Mouse (Mus musculus): ENCODE results near the gene Cybrd1.

Cybrd1 gene

DNA sequence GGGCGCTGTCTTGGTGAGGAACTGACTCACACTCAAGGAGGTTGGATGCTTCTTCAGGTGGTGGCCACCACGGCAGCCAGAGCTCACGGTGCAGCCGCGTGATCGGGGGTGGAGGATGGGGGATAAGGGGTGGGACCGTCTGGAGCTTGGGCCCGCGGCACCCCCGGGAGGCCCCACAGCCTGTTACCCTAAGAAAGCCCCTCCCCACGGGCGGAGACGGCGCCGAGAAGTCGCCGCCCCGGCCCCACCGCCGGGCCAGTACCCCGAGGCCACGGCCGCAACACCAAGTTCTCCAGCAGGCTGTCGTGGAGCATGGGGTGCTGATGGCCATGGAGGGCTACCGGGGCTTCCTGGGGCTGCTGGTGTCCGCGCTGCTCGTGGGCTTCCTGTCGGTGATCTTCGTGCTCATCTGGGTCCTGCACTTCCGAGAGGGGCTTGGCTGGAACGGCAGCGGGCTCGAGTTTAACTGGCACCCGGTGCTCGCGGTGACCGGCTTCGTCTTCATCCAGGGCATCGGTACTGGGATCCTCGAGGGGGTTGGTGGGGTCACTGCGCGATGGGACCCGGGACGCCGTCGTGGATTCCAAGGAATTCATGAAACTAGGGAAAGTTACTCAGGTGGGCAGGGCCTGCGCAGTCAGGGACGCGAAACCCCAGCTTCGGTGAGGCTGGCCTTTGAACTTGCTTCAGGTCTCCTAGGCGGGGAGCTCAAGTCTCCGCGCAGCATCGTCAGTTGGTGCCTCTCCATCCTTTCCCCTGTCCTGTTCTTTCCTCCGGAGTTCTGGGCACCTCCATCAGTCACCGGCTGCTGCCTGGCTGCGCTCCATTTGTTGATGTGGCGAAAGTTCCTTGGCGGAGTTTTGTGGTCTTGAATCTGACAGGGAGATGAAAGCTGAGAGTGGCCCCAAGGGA is at the start of gene Cybrd1:
Cybrd1 (plus strand) TSS at position 127 of the 912 bp plus-strand sequence.
- peak; percentile 14 for DNase-seq (ENCODE audit: low read depth, low spot score)

DNA sequence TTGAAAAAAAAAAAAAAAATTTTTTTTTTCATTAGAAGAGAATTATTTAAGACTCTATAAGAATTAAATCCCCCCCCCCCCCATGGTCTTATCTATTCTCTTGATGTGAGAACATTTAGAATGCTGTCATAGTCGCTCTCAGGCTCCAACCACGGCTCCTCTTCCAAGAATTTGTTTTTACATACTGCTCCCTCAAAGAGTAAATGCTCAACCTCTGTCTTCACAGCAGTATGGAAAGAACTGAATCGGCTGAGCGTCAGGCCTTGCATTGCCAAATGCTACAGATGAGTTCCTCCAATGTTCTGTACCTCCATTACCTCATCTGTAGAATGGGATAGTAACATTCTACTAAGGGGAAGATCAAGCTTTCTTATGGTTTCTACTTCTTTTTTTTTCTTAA is 46.1 kb upstream of the Cybrd1 start:
- DNase-seq (ENCODE audit: low read depth, low spot score) = no peak

DNA sequence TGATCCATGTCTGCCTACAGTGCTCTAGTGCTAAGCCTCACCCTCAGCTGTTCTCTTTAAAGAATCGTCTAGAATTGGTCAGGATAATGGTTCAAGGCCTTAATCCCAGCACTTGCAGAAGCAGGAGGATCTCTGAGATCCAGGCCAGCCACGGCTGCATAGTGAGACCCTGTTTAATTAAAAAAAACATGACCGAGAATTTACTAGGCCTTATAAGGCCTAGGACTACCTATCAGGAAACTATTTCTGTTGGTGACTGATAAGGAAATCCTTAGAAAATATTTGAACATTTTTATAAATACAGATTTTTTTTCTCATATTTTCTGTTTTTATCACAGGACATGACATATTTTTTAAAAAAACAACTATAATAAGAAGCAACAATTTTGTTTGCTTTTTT is 44.4 kb upstream of the Cybrd1 start:
- DNase-seq (ENCODE audit: low read depth, low spot score) = no peak

DNA sequence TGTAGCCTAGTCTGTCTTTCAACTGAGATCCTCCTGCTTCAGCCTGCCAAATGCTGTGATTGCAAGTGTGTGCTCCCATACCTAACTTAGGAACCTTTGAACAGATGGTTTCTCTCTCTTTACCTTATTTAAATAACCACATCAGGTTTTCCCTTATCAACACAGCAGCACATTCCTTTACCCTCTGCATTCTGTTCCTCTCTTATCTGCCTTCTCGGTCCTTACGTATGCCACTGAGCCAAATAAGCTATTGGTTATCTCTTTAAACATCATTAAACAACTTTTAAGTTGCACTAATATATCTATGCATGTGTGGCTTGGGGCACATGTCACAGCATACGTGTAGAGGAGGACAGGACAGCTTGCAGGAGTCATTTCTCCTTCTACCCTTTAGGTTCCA is 43.9 kb upstream of the Cybrd1 start:
- no peak for DNase-seq (ENCODE audit: low read depth, low spot score)

DNA sequence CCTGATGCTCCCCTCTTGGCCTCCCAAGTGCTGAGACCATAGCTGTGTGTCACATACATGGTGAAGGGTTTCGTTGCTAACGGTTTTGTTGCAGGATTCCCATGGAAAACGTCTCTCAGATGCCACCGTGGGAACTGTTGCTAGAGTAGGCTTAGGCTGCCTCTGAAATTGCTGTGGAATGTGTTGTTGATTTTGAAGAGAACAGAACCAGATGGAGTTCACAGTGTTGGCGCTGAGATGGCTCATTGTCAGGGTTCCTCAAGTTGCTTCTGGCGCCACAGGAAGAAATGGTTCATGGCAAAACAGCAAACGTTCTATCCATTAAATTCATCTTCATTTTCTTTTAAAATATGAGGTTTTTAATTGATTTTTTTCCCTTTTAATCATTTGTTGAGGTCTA is 35.3 kb upstream of the Cybrd1 start:
- DNase-seq (ENCODE audit: low read depth, low spot score) = no peak

DNA sequence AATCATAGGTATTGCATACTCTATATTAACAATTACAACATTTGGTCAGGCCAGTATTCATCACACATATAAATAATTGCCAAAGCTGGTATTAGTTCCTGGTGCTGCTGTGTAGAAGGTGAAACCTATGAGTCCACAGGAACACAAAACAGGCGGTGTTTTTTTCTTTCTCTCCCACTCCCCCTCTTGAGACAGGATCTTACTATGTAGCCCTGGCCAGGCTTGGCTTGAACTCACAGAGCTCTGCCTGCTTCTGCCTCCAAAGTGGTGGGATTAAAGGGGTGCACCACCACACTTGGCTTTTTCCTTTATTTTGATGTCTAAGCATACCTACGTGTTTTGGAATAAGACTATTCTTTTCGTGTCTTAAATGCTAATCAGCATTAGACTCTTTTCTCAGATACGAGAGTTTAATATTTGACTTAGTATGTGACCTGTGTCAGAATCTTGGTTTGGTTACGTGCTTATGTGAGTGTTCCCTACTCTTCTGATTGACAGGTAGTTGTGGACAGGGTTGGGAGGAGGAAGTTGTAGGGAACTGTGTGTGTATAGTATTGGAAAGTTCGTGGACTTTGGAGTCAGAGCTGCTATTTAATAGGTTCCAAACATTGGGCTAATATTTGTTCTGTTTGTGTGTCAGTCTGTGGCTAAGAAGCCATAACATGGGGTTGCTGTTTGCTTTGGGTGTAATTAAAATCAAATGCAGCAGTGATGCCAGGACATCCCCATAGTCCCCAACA is 34.1 kb upstream of the Cybrd1 start:
- no peak for DNase-seq (ENCODE audit: low read depth, low spot score)

DNA sequence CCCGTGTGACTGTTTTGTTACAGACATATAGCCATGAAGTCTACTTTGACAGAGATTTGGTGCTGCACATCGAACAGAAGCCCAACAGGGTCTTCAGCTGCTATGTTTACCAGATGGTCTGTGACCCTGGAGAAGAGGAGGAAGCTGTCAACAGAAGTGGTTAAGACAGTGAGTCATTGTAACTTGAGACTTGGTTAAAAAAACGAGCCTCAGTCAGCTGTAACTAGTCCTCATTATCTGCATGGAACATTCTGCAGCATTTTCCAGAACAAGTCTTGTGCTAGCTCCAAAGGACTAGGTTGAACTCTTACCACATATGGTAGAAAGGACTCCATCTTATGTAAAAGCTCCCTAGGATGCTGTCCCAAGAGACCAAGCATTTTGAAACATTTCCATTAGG is 28.0 kb upstream of the Cybrd1 start:
- DNase-seq (ENCODE audit: low read depth, low spot score) = no peak

DNA sequence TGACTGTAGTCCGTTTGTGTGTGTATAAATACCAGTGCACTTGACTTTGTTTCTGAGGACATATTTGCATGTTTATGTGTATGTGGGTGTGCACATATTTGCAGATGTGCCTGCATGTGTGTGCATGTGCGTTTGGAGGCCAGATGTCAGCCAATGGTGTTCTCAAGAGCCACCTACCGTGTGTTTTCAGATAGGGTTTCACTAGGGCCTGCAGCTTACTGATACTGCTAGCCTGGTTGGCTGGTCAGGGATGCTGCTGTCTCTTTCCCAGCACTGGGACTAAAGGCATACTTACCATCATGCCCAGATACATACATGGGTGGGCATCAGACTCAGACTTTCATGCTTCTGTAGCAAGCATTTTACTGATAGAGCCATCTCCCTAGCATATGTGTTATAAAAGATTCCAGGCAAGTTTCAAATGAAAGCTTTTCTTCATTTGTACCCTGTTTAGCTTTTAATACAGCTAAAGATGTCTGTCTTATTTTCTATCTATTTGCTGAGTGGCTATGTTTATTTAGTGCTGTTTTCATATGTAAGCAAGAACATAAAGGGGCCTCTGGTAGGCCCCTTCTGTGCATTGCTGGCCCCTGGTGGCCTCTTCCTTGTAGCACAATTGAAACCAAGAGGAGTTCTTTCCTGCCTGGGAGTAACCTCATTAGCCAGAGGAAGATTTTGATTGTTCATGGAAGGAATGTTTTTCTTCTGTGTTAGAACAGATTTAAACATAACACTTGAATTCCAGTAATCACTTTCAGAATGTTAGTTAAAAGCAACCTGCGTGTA is 26.9 kb upstream of the Cybrd1 start:
- peak; percentile 2 for DNase-seq (ENCODE audit: low read depth, low spot score)

DNA sequence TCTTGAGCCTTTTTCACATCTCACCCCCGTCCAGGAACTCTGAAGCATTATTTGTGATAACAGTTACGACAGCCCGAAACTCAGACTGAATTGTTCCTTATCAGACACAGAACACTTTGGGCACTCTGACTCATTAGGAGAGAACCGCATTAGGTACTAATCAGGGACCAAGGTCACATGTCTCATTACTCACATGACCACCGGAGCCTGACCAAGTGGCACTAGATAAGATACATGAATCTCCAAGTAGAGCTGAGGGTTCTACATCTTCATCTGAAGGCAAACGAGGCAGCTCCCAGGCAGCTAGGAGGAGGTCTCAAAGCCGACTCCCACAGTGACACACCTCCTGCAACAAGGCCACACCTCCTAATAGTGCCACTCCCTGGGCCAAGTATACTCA is 21.6 kb upstream of the Cybrd1 start:
- no peak for DNase-seq (ENCODE audit: low read depth, low spot score)

DNA sequence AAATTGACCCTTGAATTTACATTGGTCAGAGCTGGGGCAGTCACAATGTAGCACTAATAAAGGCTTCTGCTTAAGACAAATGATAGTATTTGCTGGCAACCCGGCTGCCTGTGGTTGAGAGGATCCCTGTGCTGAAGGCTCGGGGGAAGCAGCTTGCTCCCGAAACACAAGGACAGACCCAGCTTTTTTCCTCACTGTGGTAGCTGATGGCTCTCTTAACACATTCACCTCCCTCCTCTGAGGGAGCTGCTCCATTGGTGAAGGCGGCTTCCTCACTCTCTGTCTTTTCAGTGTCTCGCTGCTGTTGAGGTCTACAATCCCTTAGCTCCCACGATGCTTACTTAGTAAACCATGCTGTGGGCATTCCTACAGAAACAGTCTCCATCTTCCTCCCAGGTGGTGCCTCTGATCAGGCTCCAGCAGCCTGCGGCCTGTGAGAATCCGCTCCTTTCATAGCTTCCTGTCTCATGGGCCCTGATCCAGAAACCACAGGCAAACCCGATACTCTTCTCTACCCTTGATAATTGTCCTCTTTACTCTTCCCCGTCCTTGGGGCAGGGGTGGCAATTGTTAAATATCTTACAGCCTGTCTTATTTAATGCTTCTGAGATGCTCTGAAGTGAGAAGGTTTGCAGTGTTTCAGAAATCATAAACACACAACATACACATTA is 15.0 kb upstream of the Cybrd1 start:
- DNase-seq (ENCODE audit: low read depth, low spot score) = no peak

DNA sequence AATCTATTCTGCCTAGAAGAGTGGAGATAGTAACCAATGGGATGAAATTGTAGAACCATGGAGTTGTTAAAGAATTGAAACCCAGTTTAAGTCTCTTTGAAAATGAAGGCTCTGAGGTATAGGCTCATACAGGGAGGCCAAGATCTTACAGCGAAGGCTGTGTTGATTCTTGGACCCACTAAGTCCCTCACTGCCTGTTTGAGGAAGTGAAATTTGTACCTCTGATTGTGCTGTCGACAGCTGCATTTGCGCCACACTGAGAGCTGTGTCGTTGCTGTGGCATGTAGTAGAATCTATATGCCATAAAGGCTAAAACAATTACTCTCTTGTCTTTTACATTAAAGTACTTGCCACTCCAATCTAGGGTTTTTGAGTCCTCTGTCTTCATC is 14.4 kb upstream of the Cybrd1 start:
- DNase-seq (ENCODE audit: low read depth, low spot score) = no peak

DNA sequence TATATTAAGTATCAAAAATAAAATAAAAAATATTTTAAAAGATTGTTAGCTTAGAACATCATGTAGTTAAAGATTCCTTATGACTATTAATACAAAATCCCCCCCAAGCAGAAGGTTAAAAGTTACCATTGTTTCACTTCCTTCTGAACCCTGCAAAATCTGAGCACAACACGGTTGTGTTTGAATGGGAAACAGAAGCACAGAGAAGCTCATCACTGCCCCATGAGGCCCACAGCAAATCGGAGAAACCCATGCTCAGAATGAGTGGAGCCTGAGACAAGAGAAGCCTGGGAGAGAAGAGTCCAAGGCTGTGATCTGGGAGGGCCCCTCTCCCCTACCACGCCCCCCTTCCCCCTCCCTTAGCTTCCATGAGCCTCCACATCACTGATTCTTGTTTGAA is 13.0 kb upstream of the Cybrd1 start:
- no peak for DNase-seq (ENCODE audit: low read depth, low spot score)

DNA sequence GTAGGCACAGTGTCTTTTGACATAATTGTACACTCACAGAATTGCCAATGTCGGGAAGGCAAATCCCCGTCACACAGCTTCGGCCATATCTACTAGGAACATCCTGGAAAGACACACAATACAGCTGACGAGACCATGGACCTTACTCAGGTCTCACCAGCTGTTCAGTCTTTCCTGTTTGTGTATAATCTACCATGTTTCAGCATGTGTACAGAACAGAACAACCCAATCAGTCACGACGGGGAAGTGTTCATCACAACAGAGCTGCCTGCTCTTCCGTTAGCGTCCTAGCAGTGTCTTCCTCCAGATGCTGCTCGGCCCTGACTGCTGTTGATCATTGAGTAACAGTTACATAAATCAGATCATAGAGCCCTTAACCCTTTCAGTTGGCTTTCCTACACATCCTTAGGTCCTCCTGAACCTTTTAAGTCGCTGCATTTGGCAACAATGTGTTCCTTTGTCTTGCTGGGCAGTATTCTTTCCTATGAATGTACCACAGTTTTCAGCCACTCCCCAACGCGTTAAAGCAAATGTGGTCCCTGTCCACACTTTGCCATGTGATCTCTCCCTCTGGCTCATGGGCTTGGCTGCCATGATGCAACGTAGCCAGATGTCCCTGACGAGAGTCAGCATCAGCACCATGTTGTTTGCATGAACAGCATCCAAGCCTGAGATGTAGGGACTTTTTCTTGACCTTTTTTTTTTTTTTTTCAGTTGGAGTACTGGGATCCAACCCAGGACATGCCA is 12.1 kb upstream of the Cybrd1 start:
- DNase-seq (ENCODE audit: low read depth, low spot score) = no peak

DNA sequence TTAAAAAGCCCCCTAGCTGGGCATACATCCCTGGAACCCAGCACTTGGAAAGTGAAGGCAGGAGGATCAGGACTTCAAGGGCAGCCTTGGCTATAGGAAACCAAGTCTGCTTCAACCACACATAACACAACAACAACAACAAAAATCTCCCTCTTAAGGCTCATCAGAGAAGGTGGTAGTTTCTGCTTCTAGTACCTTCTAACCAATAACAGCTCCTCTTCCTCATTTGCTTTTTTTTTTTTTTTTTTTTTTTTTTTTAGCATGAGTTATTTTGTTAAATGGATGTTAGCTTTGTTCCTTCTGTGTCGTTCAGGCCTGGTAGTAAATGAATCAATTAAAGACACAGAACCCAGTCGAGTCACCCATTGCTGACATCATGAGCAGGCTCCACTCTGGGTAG is 10.5 kb upstream of the Cybrd1 start:
- no peak for DNase-seq (ENCODE audit: low read depth, low spot score)

DNA sequence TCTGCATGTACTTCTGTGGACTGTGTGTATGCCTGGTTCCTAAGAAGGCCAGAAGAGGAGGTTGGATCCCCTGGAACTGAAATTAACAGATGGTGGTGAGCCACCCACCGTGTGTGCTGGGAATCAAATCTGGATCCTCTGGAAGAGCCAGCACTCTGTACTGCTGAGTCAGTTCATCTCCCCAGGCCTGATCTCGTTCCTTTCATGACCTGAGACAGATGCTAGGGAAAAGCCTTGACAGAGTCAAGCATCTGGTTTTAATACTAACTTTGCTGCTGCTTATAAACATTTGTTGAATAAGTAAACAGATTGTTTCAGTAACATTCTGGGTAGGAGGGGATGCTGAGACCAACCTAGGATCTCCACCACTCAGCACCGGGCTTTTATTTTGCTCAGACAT is 9.2 kb upstream of the Cybrd1 start:
- no peak for DNase-seq (ENCODE audit: low read depth, low spot score)

DNA sequence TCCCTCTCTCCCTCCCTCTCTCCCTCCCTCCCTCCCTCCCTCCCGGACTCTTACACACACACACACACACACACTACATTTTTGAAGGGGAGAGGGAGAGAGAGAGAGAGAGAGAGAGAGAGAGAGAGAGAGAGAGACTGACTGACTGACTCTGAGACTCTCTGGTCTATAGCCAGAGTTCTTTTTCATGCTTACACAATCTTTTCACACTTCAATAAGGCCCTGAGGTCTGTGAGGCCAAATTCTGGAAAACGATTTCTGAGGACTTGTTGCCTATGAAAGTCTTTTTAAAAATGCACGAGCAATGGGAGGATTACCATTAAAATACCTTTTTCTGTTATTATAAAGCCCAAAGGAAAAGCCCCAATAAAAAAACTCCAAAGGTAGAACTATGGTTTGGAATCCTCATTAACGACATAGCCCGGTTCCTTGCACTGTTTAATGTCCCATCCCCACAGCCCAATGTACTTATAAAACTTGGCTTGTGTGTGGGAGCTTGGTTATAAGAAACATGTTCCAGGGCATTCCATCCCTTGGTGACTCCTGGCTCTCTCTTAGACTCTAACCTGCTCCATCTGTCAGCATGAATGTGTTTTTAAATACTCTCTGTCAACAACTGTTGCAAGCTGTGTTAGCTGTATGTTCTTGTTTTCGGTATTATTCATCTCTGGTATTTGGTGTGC is 4.1 kb upstream of the Cybrd1 start:
- no peak for DNase-seq (ENCODE audit: low read depth, low spot score)

DNA sequence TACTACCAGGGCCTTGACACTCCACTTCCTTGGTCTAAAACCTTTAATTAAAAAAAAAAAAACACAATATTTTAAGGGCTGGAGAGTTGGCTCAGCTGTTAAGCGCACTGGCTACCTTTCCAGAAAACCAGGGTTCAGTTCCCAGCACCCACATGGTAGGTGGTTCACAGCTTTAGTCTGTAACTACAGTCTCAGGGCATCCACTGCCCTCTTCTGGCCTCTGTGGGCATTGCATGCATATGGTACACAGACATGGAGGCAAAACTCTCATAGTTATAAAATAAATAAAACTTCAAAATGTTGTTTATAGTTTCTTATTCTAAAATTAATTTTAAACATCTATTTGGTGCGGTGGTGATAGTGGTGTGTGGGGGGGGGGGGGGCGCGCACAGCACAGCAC is 1.6 kb upstream of the Cybrd1 start:
- no peak for DNase-seq (ENCODE audit: low read depth, low spot score)

DNA sequence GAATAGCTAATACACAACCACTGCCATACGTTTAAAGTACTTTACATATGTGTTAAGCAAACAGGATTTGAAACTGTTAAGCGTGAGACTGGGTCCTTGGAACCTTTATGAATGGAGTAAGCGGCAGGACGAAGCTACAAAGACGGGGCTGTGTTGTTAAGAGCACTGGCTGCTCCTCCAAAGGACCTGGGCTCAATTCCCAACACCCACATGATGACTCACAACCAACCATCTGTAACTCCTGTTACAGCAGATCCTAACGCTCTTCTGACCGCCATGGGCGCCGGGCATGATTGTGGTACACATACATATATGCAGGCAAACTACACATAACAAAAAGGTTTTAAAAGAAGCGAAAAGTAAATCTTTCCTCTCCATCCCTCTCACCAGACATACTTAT is 3.1 kb downstream of the Cybrd1 start:
- no peak for DNase-seq (ENCODE audit: low read depth, low spot score)

DNA sequence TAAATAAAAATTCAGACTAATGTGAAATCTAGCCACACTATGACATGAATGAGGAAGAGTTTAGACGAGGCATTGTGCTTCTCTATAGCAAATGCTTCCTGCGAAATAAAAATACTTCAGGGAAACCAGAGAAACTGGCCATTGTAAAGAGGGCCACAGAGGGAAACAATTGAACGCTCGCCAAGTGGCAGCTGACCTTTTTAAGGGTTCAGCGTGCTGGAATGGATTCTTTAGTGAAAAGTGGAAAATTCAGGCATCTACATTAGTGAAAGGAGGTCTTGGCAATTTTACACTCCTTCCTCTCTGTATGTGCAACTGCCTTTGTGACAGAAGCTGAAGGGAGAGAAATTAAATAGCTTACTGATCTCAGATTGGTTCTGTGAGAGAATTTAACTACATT is 3.7 kb downstream of the Cybrd1 start:
- DNase-seq (ENCODE audit: low read depth, low spot score) = no peak

DNA sequence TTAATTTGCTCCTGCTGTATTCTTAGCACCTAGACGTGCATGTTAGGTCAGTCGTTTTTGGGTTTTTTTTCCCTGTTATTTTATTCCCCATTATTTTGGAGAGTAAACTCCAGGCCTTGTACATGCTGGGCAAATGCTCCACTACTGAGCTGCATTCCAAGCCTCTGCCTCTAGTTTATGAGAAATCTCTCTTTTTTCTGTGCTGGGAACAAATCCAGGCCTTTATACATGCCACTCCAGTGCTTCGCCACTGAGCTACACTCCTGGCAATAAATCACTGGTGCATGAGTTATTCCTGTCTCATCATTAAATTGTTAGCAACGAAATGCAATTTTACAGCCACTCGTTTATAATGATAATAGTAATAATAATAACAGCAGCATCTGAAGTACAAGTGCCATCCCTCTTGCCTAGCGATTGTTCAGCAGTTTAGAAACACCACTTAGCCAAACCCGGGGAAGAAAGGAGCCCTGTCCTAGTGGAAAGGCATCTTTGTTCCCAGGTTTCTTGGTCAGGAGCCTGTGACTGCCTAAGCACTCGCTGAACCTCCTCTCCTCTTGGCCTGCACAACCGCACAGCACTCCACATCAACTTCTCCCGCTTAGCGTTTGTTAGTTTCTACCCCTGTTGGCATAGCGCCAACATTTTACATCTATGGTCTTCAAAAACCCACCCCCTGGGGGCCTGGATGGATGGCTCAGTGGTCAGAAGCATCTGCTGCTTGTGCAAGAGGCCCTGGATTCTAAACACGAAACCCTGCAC is 4.7 kb downstream of the Cybrd1 start:
- DNase-seq (ENCODE audit: low read depth, low spot score) = no peak

All from embryo, embryonic 11.5 days (tissue).